Mouse (Mus musculus) thymus, adult 2 months (tissue): ENCODE measurements around the gene Zcchc4. TPM values are rescaled to one million over a fixed set of nuclear protein-coding genes. Genes with fewer than 3 reads are reported as not detected.

Source experiments
- DNase-seq: peaks from one replicate; pipeline ENCODE4 v3.0.0; 2021
- H3K27ac ChIP-seq: fragments of 200-500 bp; 2 replicates; pipeline ENCODE4 v1.5.1; 2012; ENCODE audit warnings: low read length, control low read depth; ENCODE audit not compliant: control insufficient read depth, insufficient read depth
- H3K27me3 ChIP-seq: fragments of 200-500 bp; 2 replicates; pipeline ENCODE4 v1.6.1; 2012; ENCODE audit warnings: mild to moderate bottlenecking, low read length, moderate library complexity, mixed read lengths; ENCODE audit not compliant: control insufficient read depth, insufficient read depth
- H3K36me3 ChIP-seq: fragments of 200-500 bp; 2 replicates; pipeline ENCODE4 v1.6.1; 2012; ENCODE audit warnings: mild to moderate bottlenecking, low read length, moderate library complexity; ENCODE audit not compliant: control insufficient read depth, insufficient read depth
- H3K4me1 ChIP-seq: fragments of 200-500 bp; replicated peaks from 2 replicates; pipeline ENCODE4 v1.6.1; 2012; ENCODE audit warnings: low read length; ENCODE audit not compliant: control insufficient read depth, insufficient read depth
- H3K4me3 ChIP-seq: fragments of 200-500 bp; 2 replicates; pipeline ENCODE4 v1.5.1; 2012; ENCODE audit warnings: mild to moderate bottlenecking, low read length, control low read depth, moderate library complexity; ENCODE audit not compliant: control insufficient read depth, insufficient read depth
- CTCF ChIP-seq: fragments of 200-500 bp; IDR thresholded peaks from 2 replicates; pipeline ENCODE4 v1.5.1; 2012; ENCODE audit warnings: mild to moderate bottlenecking, control low read depth, low read length, moderate library complexity, borderline replicate concordance; ENCODE audit not compliant: control insufficient read depth, poor library complexity, insufficient read depth; ENCODE audit errors: extremely low read depth
- POLR2A ChIP-seq: fragments of 200-500 bp; IDR thresholded peaks from 2 replicates; pipeline ENCODE4 v1.6.1; 2012; ENCODE audit warnings: mild to moderate bottlenecking, low read length, control low read depth, moderate library complexity; ENCODE audit not compliant: control insufficient read depth, poor library complexity, insufficient read depth; ENCODE audit errors: extremely low read depth
- WGBS: fragments of 180-500 bp; shearing (Covaris S2); methylation state at CpG from one replicate; pipeline ENCODE4 v1.1.7; 2018; 5-methylcytosine and 5-hydroxymethylcytosine counted together
- polyA plus RNA-seq: library from polyadenylated mRNA; depleted of rRNA; stranded (reverse); fragments of >200 nt; gene quantifications from 2 replicates; pipeline ENCODE4 v1.2.3, GENCODE M21; 2012

The Zcchc4 gene
- polyA plus RNA-seq, 1 experiment = 10.2 TPM

- no peaks in the 10 kb centered on the region for H3K4me1 ChIP-seq
- TF ChIP-seq CTCF (no peak), POLR2A (no peak)
- H3K4me3 ChIP-seq = no peak overlapping the region
- DNase-seq = no peak
- no peaks in the 10 kb centered on the region for H3K27me3 ChIP-seq
- H3K27ac ChIP-seq = no peak overlapping the region
- WGBS = 88% methylated on average over 7 of the region's 7 CpGs
- H3K36me3 ChIP-seq = no peaks in the 10 kb centered on the region
Measured at GRCm38 (mm10) chr5:52786556-52787322, 11.5 kb downstream of the Zcchc4 start.

GRCm38 (mm10) chr5:52793230-52793629 is 18.0 kb downstream of the Zcchc4 start:
- Histone ChIP-seq H3K36me3 (peaks cover 17% of the 10 kb centered on the region), H3K27me3 (no peaks in the 10 kb centered on the region), H3K27ac (no peak overlapping the region), H3K4me3 (no peak overlapping the region), H3K4me1 (no peaks in the 10 kb centered on the region)
- TF ChIP-seq CTCF (no peak), POLR2A (no peak)
- DNase-seq = no peak
- 92% methylated on average over 9 of the region's 9 CpGs for WGBS

GRCm38 (mm10) chr5:52794109-52794508 is 18.9 kb downstream of the Zcchc4 start:
- Histone ChIP-seq H3K36me3 (peaks cover 17% of the 10 kb centered on the region), H3K27me3 (no peaks in the 10 kb centered on the region), H3K4me1 (no peaks in the 10 kb centered on the region), H3K4me3 (no peak overlapping the region), H3K27ac (no peak overlapping the region)
- 96% methylated on average over 9 of the region's 9 CpGs for WGBS
- no peak for DNase-seq
- no peak for TF ChIP-seq POLR2A
- no peak for TF ChIP-seq CTCF

DNA sequence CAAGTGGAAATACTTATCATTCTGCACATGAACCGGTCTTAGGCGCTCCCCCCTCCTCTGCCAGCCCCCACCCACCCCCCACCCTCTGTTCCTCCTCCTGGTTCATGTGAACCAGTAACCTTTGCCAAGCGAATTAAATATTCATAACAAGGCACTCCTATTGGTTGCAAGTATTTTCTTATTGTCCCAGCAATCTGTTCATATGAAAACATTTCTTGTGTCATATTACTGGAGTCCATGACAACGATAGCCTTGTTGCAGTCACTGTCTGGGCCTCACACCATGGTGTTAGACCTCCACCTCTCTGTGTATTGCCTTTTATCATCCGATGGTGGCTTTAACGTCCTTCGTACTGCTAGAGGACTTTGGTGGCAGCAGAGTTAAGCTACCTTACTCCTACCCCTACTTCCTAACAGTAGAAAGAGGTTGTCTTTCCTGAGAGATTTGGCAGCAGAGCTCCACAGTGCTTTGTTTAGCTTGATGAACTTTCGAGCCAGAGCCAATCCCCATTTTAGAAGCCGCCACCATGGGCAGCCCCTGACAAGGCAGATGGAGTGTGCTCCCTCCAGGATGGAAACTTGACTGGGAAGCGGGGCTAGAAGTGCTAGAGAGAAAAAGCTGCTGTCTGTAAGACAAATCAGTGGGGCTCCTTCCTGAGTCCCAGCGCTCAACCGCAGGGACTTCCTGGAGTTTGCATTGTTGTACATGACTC is 24.2 kb downstream of the Zcchc4 start:
- no peak for TF ChIP-seq CTCF
- TF ChIP-seq POLR2A = no peak
- H3K4me1 ChIP-seq = no peaks in the 10 kb centered on the region
- no peak for DNase-seq
- no peaks in the 10 kb centered on the region for H3K27me3 ChIP-seq
- WGBS = 97% methylated on average over 12 of the region's 12 CpGs
- no peak overlapping the region for H3K27ac ChIP-seq
- peaks cover 17% of the 10 kb centered on the region for H3K36me3 ChIP-seq
- no peak overlapping the region for H3K4me3 ChIP-seq

DNA sequence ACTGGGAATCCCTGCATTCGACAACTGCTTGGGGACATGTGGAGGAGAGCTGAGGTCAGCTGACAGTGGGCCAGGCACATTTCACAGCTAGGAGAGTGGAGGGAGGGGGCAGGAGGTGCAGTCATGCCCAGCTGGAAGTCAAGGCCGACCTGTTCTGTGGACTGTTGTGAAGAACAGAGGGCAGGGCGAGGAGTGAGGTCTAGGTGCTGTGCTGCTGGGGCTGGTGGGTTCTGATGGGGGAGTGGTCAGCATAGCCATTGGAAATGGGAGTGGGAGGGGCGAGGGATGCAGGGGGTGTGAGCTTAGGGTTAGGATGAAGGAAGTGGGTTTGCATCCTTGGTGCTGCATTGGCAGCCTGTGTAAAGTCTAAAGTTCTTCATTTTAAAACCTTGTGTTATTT is 30.6 kb downstream of the Zcchc4 start:
- Histone ChIP-seq H3K27ac (no peak overlapping the region), H3K4me1 (no peaks in the 10 kb centered on the region), H3K36me3 (peaks cover 5% of the 10 kb centered on the region; the same call in 1 of the 2 replicates), H3K27me3 (no peaks in the 10 kb centered on the region), H3K4me3 (no peak overlapping the region)
- DNase-seq = no peak
- TF ChIP-seq POLR2A (no peak), CTCF (no peak)
- 95% methylated on average over 4 of the region's 4 CpGs for WGBS

DNA sequence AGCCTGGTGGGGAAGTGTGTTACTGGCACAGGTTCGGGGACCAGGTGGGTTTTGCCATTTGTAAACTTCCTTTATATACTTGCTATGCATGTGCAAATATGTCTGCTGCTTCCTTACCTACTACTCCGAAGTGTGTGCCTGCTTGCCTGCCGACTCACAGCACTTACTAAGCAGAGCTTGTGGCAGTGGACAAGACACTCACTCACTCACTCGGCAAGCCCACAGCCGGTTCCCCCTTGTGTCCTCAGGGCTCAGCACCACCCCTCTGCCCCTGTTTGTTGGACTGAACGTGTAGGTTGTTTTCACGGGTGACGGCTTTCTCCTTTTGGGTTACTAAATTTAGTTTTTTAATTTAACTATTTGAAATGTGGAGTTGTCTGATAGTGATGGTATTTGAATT is 31.1 kb downstream of the Zcchc4 start:
- Histone ChIP-seq H3K27ac (no peak overlapping the region), H3K36me3 (peaks cover 5% of the 10 kb centered on the region; the same call in 1 of the 2 replicates), H3K27me3 (no peaks in the 10 kb centered on the region), H3K4me1 (no peaks in the 10 kb centered on the region), H3K4me3 (no peak overlapping the region)
- WGBS = 93% methylated on average over 8 of the region's 8 CpGs
- DNase-seq = no peak
- no peak for TF ChIP-seq CTCF
- TF ChIP-seq POLR2A = no peak

DNA sequence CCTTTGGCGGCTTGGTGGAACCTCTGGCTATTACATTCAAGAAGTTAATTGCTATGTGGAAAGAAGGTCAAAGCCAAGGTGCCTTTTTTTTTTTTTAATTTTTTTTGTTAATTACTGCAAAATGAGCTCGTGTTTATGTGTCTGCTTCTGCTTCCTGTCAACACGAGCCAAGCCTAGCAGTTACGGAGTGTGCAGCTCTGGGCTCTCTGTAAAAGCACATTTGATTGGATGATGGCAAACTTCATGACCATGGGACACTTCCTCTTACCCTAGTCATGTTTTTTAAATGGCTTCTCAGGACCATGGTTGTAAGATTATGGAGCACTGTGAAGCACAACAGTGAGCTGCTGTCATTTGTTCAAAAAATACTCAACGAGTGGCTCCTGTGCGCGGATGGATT is 31.8 kb downstream of the Zcchc4 start:
- 92% methylated on average over 7 of the region's 7 CpGs for WGBS
- Histone ChIP-seq H3K27ac (no peak overlapping the region), H3K36me3 (peaks cover 5% of the 10 kb centered on the region; the same call in 1 of the 2 replicates), H3K4me1 (no peaks in the 10 kb centered on the region), H3K27me3 (no peaks in the 10 kb centered on the region), H3K4me3 (no peak overlapping the region)
- TF ChIP-seq POLR2A = no peak
- no peak for TF ChIP-seq CTCF
- DNase-seq = no peak
